Mouse (Mus musculus) cerebellum, postnatal 10 days (tissue): Measurements from ENCODE around the gene Pim1.

ENCODE experiments used
- DNase-seq, 2 experiments: peaks; one replicate each; pipeline ENCODE4 v3.0.0; 2021; ENCODE audit warnings: mixed read lengths in 2 of 2

Gene Pim1

DNA sequence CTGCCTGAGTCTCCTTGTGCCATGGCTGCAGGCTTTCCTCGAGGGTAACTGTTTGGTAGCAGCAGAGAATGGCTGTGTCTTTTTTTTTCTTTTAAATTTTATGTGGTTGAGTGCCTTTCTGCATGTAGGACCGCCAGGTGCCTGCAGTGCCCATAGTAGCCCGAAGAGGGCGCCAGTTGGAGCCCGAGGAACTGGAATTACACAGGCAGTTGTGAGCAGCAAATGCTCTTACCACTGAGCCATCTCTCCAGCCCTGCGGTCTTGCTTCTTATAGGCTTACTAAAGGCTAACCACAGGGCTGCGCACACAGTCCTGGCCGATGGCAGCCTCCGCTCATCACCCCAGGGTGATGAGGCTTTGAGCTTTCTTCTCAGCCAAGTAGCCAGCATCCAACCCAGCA lies 40.7 kb downstream of the Pim1 start:
- DNase-seq: peak in 1 of 2 experiments; percentile 40

DNA sequence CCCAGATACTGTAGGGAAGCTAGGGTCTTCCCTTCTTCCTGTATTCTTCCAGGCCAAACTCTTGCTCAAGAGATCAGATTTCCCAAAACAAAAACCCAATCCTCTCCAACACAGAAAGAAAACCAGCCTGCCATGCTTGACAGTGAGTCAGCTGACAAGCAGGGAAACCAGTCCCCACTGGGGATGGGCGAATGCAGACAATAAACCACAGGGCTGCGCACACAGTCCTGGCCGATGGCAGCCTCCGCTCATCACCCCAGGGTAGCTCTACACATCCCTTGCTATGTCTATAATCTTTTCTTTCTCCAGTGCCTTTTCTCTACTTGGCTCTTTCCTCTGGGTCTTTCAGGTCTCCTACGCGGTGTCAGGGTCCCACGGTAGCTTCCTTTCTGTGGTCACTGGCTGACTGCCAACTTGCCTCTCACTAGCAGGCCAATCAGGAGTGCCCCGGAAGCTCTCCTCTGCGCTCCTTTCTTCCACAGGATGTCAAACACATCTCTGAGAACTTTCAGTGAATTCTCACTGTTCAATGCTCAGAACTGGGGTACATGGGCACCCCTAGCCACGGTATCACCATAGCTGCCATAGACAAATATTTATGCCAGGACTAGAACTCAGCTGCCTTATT lies 41.3 kb downstream of the Pim1 start:
- DNase-seq: peak in 1 of 2 experiments; percentile 27

DNA sequence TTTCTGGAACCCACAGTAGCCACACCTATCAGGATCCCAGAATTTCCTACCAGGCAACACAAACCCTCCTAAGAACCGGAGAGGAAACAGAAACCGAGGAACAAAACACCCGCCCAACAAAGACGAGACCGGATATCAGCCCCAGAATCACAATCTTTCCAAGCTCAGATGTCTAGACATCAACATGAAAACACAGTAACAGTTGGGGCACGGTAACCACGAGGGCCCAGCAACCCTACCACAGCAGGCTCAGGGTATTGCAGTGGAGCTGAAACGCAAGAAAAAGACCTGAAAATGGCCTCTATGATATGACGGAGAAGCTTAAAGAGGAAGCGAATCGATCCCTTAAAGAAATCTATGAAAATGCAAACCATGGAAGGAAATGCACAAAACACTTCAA lies 43.3 kb downstream of the Pim1 start:
- no peak for DNase-seq

DNA sequence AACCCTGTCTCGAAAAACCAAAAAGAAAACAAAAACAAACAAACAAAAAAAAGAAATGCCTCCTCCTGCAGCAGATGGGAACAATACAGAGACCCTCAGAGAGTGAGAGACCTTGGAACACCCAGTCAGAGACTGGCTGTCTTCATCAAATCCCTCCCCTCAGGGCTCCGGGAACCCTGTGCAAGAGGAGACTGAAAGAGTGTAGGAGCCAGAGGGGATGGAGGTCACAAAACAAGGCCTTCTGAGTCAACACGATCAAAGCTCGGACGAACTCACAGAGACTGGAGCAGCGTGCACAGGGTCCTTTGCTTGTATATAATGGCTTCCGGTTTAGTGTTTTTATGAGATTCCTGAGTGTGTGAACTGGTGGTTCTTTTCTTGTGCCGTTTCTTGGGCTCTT lies 49.9 kb downstream of the Pim1 start:
- no peak for DNase-seq

DNA sequence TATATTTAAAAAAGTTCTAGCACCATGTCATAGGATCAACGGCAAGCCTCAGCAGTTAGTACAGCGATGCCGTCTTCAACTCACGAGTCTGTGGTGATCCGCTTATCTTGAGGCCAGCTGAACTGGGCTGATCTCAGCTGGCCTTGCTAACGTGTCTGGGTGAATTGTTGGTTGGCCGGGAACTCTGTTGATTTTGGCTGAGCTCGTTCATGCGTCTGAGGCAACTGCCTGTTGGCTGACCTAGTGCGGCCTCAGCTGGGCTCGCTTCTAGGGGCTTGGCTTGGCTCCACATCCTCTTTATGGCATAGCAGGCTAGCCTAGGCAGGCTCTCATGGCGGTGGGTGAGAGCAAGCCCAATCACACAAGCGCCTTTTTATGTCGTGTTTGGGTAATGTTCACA lies 50.9 kb downstream of the Pim1 start:
- DNase-seq: peak; percentile 87 to 92

DNA sequence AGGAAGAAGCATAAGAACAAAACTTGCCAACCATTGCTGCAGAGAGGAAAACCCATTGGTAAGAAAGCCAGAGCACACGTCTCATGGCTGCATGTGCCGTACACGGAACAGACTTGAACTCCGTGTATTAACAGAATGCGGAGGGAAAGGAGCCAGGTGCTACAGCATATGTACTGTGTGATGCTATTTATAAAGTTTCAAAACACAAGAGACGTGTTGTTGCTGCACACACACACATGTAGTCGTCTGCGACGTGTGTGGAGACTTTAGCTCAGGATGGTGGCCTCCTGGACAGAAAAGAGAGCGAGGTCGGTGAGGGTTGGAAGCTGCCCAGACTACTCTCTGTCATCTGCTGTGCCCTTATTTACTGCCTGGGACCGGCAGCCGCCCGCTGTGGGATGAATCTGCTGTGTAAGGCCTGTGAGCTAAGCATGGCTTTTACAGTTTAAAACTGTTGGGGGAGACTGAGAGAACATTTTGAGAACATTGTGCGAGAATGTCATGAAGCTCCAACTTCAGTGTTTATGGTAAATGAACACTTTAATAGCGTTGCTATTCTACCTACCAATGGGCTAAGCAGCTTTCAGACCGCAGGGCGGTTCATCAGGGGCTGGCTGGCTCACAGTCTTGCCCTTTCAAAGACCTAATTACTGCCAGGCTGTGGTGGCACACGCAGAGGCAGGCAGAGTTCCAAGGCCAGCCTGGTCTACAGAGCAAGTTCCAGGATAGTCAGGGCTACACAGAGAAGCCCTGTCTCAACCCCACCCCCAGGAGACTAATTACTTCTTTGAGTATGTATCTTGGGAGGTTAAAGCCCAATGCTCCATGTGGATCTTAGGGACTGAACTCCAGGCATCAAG lies 52.5 kb downstream of the Pim1 start:
- DNase-seq: peak; percentile 52 to 64

DNA sequence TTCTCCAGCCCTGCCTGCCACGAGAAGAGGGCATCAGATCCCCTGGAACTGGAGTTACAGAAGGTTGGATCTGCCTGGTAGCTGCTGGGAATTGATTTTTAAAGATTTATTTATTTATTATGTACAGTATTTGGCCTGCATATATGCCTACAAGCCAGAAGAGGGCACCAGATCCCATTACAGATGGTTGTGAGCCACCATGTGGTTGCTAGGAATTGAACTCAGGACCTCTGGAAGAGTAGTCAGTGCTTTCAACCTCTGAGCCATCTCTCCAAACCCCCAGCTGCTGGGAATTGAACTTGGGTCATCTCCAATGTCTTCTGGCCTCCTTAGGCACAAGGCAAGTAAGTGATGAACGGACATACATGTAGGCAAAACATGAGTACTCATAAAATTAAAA lies 53.5 kb downstream of the Pim1 start:
- no peak for DNase-seq

DNA sequence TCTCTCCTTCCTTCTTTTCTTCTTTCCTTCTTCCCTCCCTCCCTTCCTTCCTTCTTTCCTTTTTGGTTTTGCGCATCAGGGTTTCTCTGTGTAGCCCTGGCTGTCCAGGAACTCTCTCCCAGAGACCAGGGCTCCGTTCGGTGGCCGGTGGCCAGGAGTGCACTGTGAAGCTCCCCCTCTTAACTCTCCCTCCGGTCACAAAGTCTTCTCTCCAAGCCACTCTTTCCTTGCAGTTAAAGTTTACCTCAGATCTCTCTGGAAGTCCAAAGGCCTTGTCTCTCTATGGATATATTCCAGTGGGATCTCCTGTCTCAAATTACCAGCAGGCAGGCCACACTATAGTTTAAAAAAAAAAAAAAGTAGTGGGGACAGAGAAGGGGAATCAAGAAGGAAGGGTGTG lies 54.7 kb downstream of the Pim1 start:
- no peak for DNase-seq
